Mouse (Mus musculus) adrenal gland, postnatal 14 days (tissue): ENCODE data around the gene H2-Q4. TPM values are rescaled to one million over a fixed set of nuclear protein-coding genes. Genes with fewer than 3 reads are reported as not detected.
"Not testable (repeated sequence)": the region's sequence is repeated elsewhere in the genome, so short reads cannot be mapped to it uniquely, and the experiment has no call there.

Experiments
- DNase-seq: peaks from one replicate; pipeline ENCODE4 v3.0.0; 2021; ENCODE audit warnings: mixed read lengths
- total RNA-seq: library from RNA; stranded (reverse); gene quantifications from 2 replicates; pipeline ENCODE4 v1.2.3, GENCODE M21; 2021

The H2-Q4 gene
- total RNA-seq, 1 experiment from 2014 or later: 16.3 TPM

GRCm38 (mm10) chr17:35420206-35420810, 40.9 kb downstream of the H2-Q4 start:
- DNase-seq: peak; percentile 54

- DNase-seq: not testable (repeated sequence)
Observed at GRCm38 (mm10) chr17:35421331-35421730, 41.9 kb downstream of the H2-Q4 start.

DNA sequence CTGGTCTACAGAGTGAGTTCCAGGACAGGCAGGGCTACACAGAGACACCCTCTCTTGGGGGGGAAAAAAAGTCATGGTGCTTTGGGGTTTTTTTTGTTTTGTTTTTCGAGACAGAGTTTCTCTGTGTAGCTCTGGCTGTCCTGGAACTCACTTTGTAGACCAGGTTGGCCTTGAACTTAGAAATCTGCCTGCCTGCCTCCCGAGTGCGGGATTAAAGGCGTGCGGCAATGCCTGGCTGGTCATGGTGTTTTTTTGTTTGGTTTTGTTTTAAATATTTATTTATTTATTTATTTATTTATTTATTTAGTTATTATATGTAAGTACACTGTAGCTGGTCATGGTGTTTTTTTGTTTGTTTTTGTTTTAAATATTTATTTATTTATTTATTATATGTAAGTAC, 42.9 kb downstream of the H2-Q4 start:
- DNase-seq: not testable (repeated sequence)

GRCm38 (mm10) chr17:35423131-35423810, 43.9 kb downstream of the H2-Q4 start:
- DNase-seq: not testable (repeated sequence)

GRCm38 (mm10) chr17:35424106-35424505, 44.7 kb downstream of the H2-Q4 start:
- not testable (repeated sequence) for DNase-seq

DNA sequence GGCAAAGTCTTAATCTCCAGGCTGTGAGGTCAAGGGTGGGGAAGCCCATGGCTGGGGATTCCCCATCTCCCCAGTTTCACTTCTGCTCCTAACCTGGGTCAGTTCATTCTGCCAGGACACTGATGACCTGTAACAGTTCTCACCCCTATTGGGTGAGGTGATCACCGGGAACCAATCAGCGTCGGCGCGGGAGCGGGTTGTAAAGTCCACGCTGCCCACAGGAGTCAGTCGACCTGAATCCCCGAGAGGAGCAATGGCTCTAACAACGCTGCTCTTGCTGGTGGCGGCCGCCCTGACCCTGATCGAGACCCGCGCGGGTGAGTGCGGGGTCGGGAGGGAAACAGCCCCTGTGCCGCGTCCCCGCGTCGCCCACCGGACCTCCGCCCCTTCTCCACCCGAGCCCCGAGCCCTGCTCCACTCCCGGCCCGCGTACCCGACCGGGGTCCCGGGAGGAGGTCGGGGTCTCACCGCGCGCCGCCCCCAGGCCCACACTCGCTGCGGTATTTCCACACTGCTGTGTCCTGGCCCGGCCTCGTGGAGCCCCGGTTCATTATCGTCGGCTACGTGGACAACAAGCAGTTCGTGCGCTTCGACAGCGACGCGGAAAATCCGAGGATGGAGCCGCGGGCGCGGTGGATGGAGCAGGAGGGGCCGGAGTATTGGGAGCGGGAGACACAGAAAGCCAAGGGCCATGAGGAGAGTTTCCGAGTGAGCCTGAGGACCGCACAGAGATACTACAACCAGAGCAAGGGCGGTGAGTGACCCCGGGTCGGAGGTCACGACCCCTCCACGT, 45.4 kb downstream of the H2-Q4 start, which contains the start of gene H2-Q6:
H2-Q6 (plus strand) TSS at position 227 of the 793 bp plus-strand sequence.
- peak; percentile 82 for DNase-seq

- DNase-seq: not testable (repeated sequence)
Observed at GRCm38 (mm10) chr17:35425474-35425873, 46.1 kb downstream of the H2-Q4 start.

- DNase-seq: not testable (repeated sequence)
Observed at GRCm38 (mm10) chr17:35428883-35429282, 49.5 kb downstream of the H2-Q4 start.

DNA sequence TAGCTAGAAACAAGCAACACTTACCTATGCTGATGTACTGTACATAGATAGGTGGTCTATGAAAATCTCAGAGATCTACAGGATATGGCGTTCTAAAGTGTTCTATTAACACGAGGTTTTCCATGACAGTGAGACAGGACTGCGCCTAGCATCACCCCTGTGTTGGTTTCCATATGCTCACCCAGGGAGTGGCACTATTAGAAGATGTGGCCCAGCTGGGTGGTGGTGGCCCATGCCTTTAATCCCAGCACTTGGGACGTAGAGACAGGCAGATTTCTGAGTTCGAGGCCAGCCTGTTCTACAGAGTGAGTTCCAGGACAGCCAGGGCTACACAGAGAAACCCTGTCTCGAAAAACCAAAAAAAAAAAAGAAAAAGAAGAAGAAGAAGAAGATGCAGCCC, 51.3 kb downstream of the H2-Q4 start:
- DNase-seq: not testable (repeated sequence)

DNA sequence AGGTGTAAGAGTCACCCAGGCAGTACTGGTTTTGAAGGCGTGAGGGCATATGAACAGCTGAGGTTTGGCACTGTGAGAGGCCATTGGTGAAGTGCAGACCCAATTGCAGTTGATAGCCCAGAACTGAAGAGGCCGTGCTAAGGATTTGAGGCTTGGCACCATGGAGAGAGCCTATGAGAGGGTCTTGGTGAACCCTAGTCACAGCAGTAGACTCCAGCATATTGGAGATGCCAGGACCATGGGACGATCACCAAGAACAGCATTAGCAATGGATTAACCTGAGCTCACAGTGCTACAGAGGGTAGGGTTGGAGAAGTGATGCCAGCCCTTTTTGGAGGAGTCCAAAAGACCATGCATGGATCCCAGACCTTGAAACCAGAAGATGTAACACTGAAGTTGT, 52.8 kb downstream of the H2-Q4 start:
- not testable (repeated sequence) for DNase-seq

GRCm38 (mm10) chr17:35434836-35435235, 55.4 kb downstream of the H2-Q4 start:
- not testable (repeated sequence) for DNase-seq

Other genes starting within 250 kb of the H2-Q4 start
- 3.3 and 35.6 TPM in 2 replicates for gene Apom, start 247.6 kb upstream of the H2-Q4 start, total RNA-seq
- 357 and 375 TPM in 2 replicates for gene Bag6, start 244.4 kb upstream of the H2-Q4 start, total RNA-seq
- gene Prrc2a, start 214.7 kb upstream of the H2-Q4 start, total RNA-seq: 246 and 247 TPM in 2 replicates
- 3.3 and 5.6 TPM in 2 replicates for gene Aif1, start 203.5 kb upstream of the H2-Q4 start, total RNA-seq
- gene Lst1, start 191.2 kb upstream of the H2-Q4 start, total RNA-seq: 5.6 and 11.9 TPM in 2 replicates
- 4.3 and 35.6 TPM in 2 replicates for gene Ltb, start 185.2 kb upstream of the H2-Q4 start, total RNA-seq
- 0.33 and 1.4 TPM in 2 replicates for gene Tnf, start 177.6 kb upstream of the H2-Q4 start, total RNA-seq
- 0.33 and 2.7 TPM in 2 replicates for gene Lta, start 174.3 kb upstream of the H2-Q4 start, total RNA-seq
- gene Gm16181, start 158.8 kb upstream of the H2-Q4 start, total RNA-seq: 0.67 TPM in 1 of 2 replicates, not detected in the other
- gene Atp6v1g2, start 146.0 kb upstream of the H2-Q4 start, total RNA-seq: 7.0 and 8.2 TPM in 2 replicates
- 15.3 and 17.7 TPM in 2 replicates for gene Nfkbil1, start 143.8 kb upstream of the H2-Q4 start, total RNA-seq
- gene Ddx39b, start 137.9 kb upstream of the H2-Q4 start, total RNA-seq: 200 and 232 TPM in 2 replicates
- 93.3 and 154 TPM in 2 replicates for gene H2-D1, start 116.9 kb upstream of the H2-Q4 start, total RNA-seq
- gene H2-Q1, start 59.2 kb upstream of the H2-Q4 start, total RNA-seq: 1.7 and 2.7 TPM in 2 replicates
- gene H2-Q2, start 37.4 kb upstream of the H2-Q4 start, total RNA-seq: 0.49 and 1.3 TPM in 2 replicates
- 0.74 and 7.4 TPM in 2 replicates for gene H2-Q6, start 45.2 kb downstream of the H2-Q4 start, total RNA-seq
- 2.7 and 11.1 TPM in 2 replicates for gene H2-Q7, start 59.5 kb downstream of the H2-Q4 start, total RNA-seq
- 4.4 and 61.3 TPM in 2 replicates for gene H2-Q10, start 90.5 kb downstream of the H2-Q4 start, total RNA-seq
- gene Pou5f1, start 126.4 kb downstream of the H2-Q4 start, total RNA-seq: 0.26 and 0.45 TPM in 2 replicates
- gene Tcf19, start 137.2 kb downstream of the H2-Q4 start, total RNA-seq: 19.9 and 21.4 TPM in 2 replicates
- gene Cchcr1, start 137.5 kb downstream of the H2-Q4 start, total RNA-seq: 12.0 and 14.3 TPM in 2 replicates
- not detected in 2 replicates for gene Psors1c2, start 153.6 kb downstream of the H2-Q4 start, total RNA-seq
- gene Cdsn, start 172.5 kb downstream of the H2-Q4 start, total RNA-seq: 0.23 and 0.37 TPM in 2 replicates
- gene 2300002M23Rik, start 187.8 kb downstream of the H2-Q4 start, total RNA-seq: not detected in 2 replicates
- gene Sfta2, start 221.9 kb downstream of the H2-Q4 start, total RNA-seq: not detected in 2 replicates
- not detected in 2 replicates for gene Gm9573, start 247.0 kb downstream of the H2-Q4 start, total RNA-seq